Comparison of ENCODE assay signal across 15 mouse cellular contexts in genomic region chr6:137870667-137871066, GRCm38 (mm10).
DNase-seq lines count a peak whose midpoint lies in the region; ATAC-seq lines count a peak whose summit lies in the region.
"Had no signal": no experiment of that assay in that cellular context is flagged by ENCODE, and none has a peak within 500 bp of the region (broad histone marks: within the 10 kb centered on the region; RNA-seq: fewer than 3 reads in every experiment).

No protein-coding gene starts in this region.

- intact Hi-C loops in gastrocnemius, postnatal 36 days (cut with DNase I) = loop anchor here (5.0 kb wide), 1 partner anchor 282 kb away; no protein-coding TSS in a partner anchor

- H3K27ac ChIP-seq in heart, embryonic 12.5 days (ENCODE audit: poor library complexity, severe bottlenecking) = no peak overlapping the region
- H3K27ac ChIP-seq: embryonic facial prominence, embryonic 13.5 days; heart, embryonic 10.5 days had no signal

- H3K36me3 ChIP-seq in heart, embryonic 12.5 days = no peaks in the 10 kb centered on the region
- H3K36me3 ChIP-seq: embryonic facial prominence, embryonic 13.5 days; heart, embryonic 10.5 days had no signal

- H3K4me1 ChIP-seq in heart, embryonic 12.5 days (replicated peaks) = no peaks in the 10 kb centered on the region
- H3K4me1 ChIP-seq: embryonic facial prominence, embryonic 13.5 days; heart, embryonic 10.5 days had no signal

- no peak for ATAC-seq in activated CD4-positive, CD25-positive, alpha-beta regulatory T cell, adult 4 months
- ATAC-seq in heart, embryonic 12.5 days (ENCODE audit: insufficient number of reproducible peaks, low FRiP score) = no peak
- ATAC-seq: intestine, postnatal 0 days had no signal

- H3K9me3 ChIP-seq in heart, embryonic 12.5 days (replicated peaks) = no peaks in the 10 kb centered on the region
- H3K9me3 ChIP-seq: embryonic facial prominence, embryonic 13.5 days; heart, embryonic 10.5 days had no signal

- H3K4me3 ChIP-seq in heart, embryonic 12.5 days = no peak overlapping the region
- H3K4me3 ChIP-seq: embryonic facial prominence, embryonic 13.5 days; heart, embryonic 10.5 days; myocyte had no signal

- 85% methylated on average over 6 of the region's 6 CpGs for WGBS in heart, embryonic 12.5 days

- no peaks in the 10 kb centered on the region for H3K27me3 ChIP-seq in heart, embryonic 12.5 days (replicated peaks)
- H3K27me3 ChIP-seq: embryonic facial prominence, embryonic 13.5 days had no signal

- peak; percentile 64 to 72 for DNase-seq in right cerebral cortex, adult 2 months (ENCODE audit: low spot score in 2 of 2)
- no peak for DNase-seq in right cerebral cortex, postnatal 4 days
- peak; percentile 60 for DNase-seq in layer of hippocampus, adult 11-12 months (ENCODE audit: low spot score)
- peak; percentile 13 to 46 for DNase-seq in left cerebral cortex, adult 8-10 months (ENCODE audit: low spot score in 2 of 2)
- DNase-seq in gastrocnemius, postnatal 36 days = no peak
- DNase-seq: cerebellum, postnatal 25 days; retina, postnatal 1 day; thymus, postnatal 14 days had no signal

- H3K9ac ChIP-seq in heart, embryonic 12.5 days = no peak overlapping the region
- H3K9ac ChIP-seq: embryonic facial prominence, embryonic 13.5 days had no signal

- H3K4me2 ChIP-seq in heart, embryonic 12.5 days = no peak overlapping the region
- H3K4me2 ChIP-seq: embryonic facial prominence, embryonic 13.5 days; liver, embryonic 11.5 days had no signal

Comparison
In these comparisons a context has a peak if more than half of its experiments do, and no peak if none do; other contexts are left out.
1. DNase-seq: peak in right cerebral cortex, adult 2 months (2 of 2), layer of hippocampus, adult 11-12 months (single experiment) and left cerebral cortex, adult 8-10 months (2 of 2); none in right cerebral cortex, postnatal 4 days (single experiment) and gastrocnemius, postnatal 36 days (0 of 2).